In the genomic region with DNA sequence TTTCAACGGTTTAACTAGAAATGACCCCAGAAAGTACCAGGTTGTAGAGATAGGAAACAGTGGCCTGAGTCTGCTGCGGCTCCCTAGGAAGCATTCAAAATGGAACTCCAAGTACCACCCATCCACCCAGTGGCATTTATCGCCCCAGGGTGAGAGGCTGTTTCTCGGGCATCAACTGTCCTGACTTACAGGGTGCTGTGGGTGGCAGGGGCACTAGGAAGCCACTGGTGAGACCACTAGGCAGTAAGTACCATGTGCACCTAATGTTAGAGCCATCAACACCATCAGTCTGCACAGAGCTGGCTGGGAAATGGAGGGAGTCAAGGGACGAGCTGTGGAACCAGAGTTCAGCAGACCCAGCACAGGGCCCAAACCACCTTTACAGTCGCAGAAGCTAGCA, we compare ENCODE assay signal across 27 mouse cellular contexts.
"Had no signal": no experiment of that assay in that cellular context is flagged by ENCODE, and none has a peak within 500 bp of the region (broad histone marks: within the 10 kb centered on the region; RNA-seq: fewer than 3 reads in every experiment).

No protein-coding gene starts in this region.

- DNase-seq: cerebellum, adult 2 months; cerebellum, adult 8-10 months; cerebellum, adult 9-10 months; cerebellum, adult 9-11 months; cerebellum, postnatal 10 days; cerebellum, postnatal 14 days; cerebellum, postnatal 25 days; cerebellum, postnatal 36 days; embryo, embryonic 11 days; forebrain, postnatal 0 days; gastrocnemius, adult 2 months; gastrocnemius, postnatal 10 days; gastrocnemius, postnatal 14 days; gastrocnemius, postnatal 25 days; gastrocnemius, postnatal 36 days; heart, adult 2 months had no signal

- H3K9me3 ChIP-seq: embryonic facial prominence, embryonic 10.5 days; embryonic facial prominence, embryonic 12.5 days; embryonic facial prominence, embryonic 13.5 days; embryonic facial prominence, embryonic 15.5 days; forebrain, embryonic 12.5 days; forebrain, embryonic 13.5 days; forebrain, embryonic 15.5 days had no signal

- H3K27me3 ChIP-seq: embryonic facial prominence, embryonic 12.5 days; embryonic facial prominence, embryonic 13.5 days; embryonic facial prominence, embryonic 15.5 days; forebrain, embryonic 12.5 days; forebrain, embryonic 13.5 days; forebrain, embryonic 15.5 days had no signal

- H3K36me3 ChIP-seq: forebrain, embryonic 15.5 days had no signal

- ATAC-seq: forebrain, embryonic 13.5 days; forebrain, embryonic 14.5 days; forebrain, embryonic 15.5 days; forebrain, embryonic 16.5 days; forebrain, postnatal 0 days had no signal

- H3K4me1 ChIP-seq: forebrain, embryonic 13.5 days; forebrain, embryonic 15.5 days had no signal

- H3K4me3 ChIP-seq: embryonic facial prominence, embryonic 10.5 days; embryonic facial prominence, embryonic 12.5 days; embryonic facial prominence, embryonic 13.5 days; embryonic facial prominence, embryonic 15.5 days; erythroblast, embryonic 14.5 days; forebrain, embryonic 10.5 days; forebrain, embryonic 12.5 days; forebrain, embryonic 13.5 days; forebrain, embryonic 15.5 days; gastrocnemius, adult 2 months; heart, adult 2 months had no signal
